Mouse (Mus musculus): ENCODE data around the gene Fam222a. TPM values are rescaled to one million over a fixed set of nuclear protein-coding genes. Genes with fewer than 3 reads are reported as not detected.

Gene Fam222a
- polyA plus RNA-seq, 1 experiment from 2014 or later, result 4.5 TPM

DNA sequence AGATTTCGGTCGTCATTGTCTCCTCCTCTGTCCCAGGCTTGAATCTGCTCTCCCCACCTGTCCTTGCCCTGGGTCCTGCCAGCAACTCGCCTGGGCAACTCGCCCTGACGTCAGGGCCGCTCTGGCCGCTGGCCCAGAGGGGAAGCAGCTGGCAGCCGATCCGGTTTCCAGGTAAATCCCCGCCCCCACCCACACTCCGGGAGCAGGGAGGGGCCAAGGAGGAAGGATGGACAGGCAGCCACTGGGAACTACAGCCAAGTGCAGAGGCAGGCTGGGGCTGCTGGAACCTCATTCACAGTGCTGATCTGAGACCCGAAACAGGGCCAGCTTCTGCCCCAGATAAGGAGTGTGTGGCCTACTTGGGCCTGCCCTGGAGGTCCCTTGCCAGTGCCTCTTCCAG, 2.5 kb upstream of the Fam222a start:
- Histone ChIP-seq H3K27ac (ENCODE audit: low read depth, low read length) (no peak overlapping the region), H3K9ac (ENCODE audit: low read length) (no peak overlapping the region), H3K27me3 (replicated peaks; ENCODE audit: control insufficient read depth, insufficient read depth, low read length) (peaks cover 7% of the 10 kb centered on the region; the same call in 1 of the 2 replicates), H3K4me2 (ENCODE audit: low read length) (no peak overlapping the region), H3K36me3 (ENCODE audit: control insufficient read depth, insufficient read depth, low read length) (no peaks in the 10 kb centered on the region), H3K4me3 (ENCODE audit: low read depth, low read length) (no peak overlapping the region), H3K4me1 (ENCODE audit: control insufficient read depth, insufficient read depth, low read length) (peaks cover 20% of the 10 kb centered on the region), H3K9me3 (replicated peaks; ENCODE audit: control insufficient read depth, low read length) (no peaks in the 10 kb centered on the region)
- WGBS, result 13% methylated on average over 12 of the region's 12 CpGs
- ATAC-seq (no peak), DNase-seq (ENCODE audit: low spot score) (no peak)

DNA sequence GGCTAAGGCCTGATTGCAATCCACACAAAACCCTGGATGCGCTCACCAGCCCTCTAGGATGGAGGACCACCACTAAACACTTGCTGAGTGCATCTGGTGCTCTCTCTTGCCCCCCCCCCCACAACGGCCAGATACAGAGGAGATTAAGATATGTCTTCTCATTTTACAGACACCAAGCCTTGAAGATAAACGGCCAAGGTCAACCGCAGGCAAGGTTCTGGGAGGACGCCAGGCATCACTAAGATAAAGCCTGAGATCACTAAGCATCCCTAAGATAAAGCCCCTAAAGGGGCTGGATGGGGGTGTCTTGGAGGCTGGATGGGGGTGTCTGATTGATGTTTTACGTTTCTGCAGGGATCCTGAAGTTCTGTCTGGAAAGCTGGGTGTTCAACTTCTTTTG, 2.1 kb upstream of the Fam222a start:
- DNase-seq (ENCODE audit: low spot score) (no peak), ATAC-seq (no peak)
- peaks cover 7% of the 10 kb centered on the region; the same call in 1 of the 2 replicates for H3K27me3 ChIP-seq (replicated peaks; ENCODE audit: control insufficient read depth, insufficient read depth, low read length)
- no peak overlapping the region for H3K9ac ChIP-seq (ENCODE audit: low read length)
- H3K4me3 ChIP-seq (ENCODE audit: low read depth, low read length), result no peak overlapping the region
- H3K4me2 ChIP-seq (ENCODE audit: low read length), result no peak overlapping the region
- H3K36me3 ChIP-seq (ENCODE audit: control insufficient read depth, insufficient read depth, low read length), result no peaks in the 10 kb centered on the region
- no peaks in the 10 kb centered on the region for H3K9me3 ChIP-seq (replicated peaks; ENCODE audit: control insufficient read depth, low read length)
- 81% methylated on average over 6 of the region's 6 CpGs for WGBS
- H3K4me1 ChIP-seq (ENCODE audit: control insufficient read depth, insufficient read depth, low read length), result peaks cover 23% of the 10 kb centered on the region
- H3K27ac ChIP-seq (ENCODE audit: low read depth, low read length), result no peak overlapping the region

DNA sequence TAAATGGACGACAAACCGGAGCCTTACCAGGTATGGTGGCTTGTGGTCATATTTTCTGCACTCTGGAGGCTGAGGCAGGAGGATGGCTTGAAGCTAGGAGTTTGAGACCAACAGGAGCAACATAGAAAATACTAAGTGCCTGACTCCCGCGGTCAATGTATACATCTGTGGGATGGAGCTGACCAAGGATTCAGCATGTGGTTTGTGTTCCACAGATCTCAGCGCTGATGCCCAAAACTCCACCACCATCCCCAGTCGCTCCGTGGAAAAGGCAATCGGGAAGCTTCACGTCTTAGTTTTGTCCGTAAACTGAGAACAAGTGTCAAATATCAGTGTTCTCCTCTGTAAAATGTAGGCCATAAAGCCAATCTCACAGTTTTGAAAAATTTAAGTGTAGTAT, 1.4 kb upstream of the Fam222a start:
- no peak for ATAC-seq
- Histone ChIP-seq H3K4me2 (ENCODE audit: low read length) (no peak overlapping the region), H3K36me3 (ENCODE audit: control insufficient read depth, insufficient read depth, low read length) (no peaks in the 10 kb centered on the region), H3K4me3 (ENCODE audit: low read depth, low read length) (no peak overlapping the region), H3K9ac (ENCODE audit: low read length) (no peak overlapping the region), H3K27me3 (replicated peaks; ENCODE audit: control insufficient read depth, insufficient read depth, low read length) (peaks cover 7% of the 10 kb centered on the region; the same call in 1 of the 2 replicates), H3K9me3 (replicated peaks; ENCODE audit: control insufficient read depth, low read length) (no peaks in the 10 kb centered on the region), H3K4me1 (ENCODE audit: control insufficient read depth, insufficient read depth, low read length) (peaks cover 28% of the 10 kb centered on the region), H3K27ac (ENCODE audit: low read depth, low read length) (no peak overlapping the region)
- no peak for DNase-seq (ENCODE audit: low spot score)
- WGBS, result 87% methylated on average over 10 of the region's 10 CpGs

DNA sequence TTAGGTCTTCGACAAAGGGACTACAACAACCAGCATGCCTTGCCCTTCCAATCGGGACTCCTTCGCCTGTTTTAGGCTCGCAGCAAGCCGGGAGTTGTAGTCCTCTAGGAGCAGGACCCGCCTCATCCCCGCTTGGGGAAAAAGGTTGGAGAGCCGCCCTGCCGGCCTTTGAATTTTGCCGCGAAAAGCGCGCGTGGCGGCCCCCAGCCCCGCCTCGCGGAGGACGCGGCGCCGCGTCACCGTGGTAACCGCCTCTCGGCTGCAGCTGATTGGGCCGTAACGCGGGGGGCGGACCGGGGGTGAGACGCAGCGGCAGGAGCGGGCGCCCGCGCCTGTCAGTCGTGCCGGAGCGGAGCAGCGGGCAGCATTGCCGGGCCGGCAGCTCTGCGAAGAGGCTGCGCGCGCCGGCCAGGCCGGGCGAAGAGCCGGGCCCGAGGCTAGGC, 720 bp upstream of the Fam222a start:
- ATAC-seq, result peak; percentile 91

GRCm38 (mm10) chr5:114568818-114569217, 1.0 kb downstream of the Fam222a start:
- no peak for ATAC-seq
- 0 out of 2 replicates have a peak overlapping the region, but pooled peaks have one; percentile 5 for H3K27ac ChIP-seq (ENCODE audit: low read depth, low read length)
- peak overlapping the region; percentile 68 for H3K4me3 ChIP-seq (ENCODE audit: low read depth, low read length)
- WGBS, result 24% methylated on average over 5 of the region's 5 CpGs
- H3K4me1 ChIP-seq (ENCODE audit: control insufficient read depth, insufficient read depth, low read length), result peaks cover 41% of the 10 kb centered on the region
- peak overlapping the region; percentile 92 for H3K4me2 ChIP-seq (ENCODE audit: low read length)
- H3K36me3 ChIP-seq (ENCODE audit: control insufficient read depth, insufficient read depth, low read length), result no peaks in the 10 kb centered on the region
- no peaks in the 10 kb centered on the region for H3K9me3 ChIP-seq (replicated peaks; ENCODE audit: control insufficient read depth, low read length)
- peaks cover 12% of the 10 kb centered on the region for H3K27me3 ChIP-seq (replicated peaks; ENCODE audit: control insufficient read depth, insufficient read depth, low read length)
- H3K9ac ChIP-seq (ENCODE audit: low read length), result peak overlapping the region; percentile 78
- DNase-seq (ENCODE audit: low spot score), result no peak

More for the DNA sequence above, 720 bp upstream of the Fam222a start:
- Histone ChIP-seq H3K9me3 (replicated peaks; ENCODE audit: control insufficient read depth, low read length) (no peaks in the 10 kb centered on the region), H3K4me3 (ENCODE audit: low read depth, low read length) (peak overlapping the region; percentile 68), H3K36me3 (ENCODE audit: control insufficient read depth, insufficient read depth, low read length) (no peaks in the 10 kb centered on the region), H3K27me3 (replicated peaks; ENCODE audit: control insufficient read depth, insufficient read depth, low read length) (peaks cover 7% of the 10 kb centered on the region; the same call in 1 of the 2 replicates), H3K4me2 (ENCODE audit: low read length) (peak overlapping the region; percentile 92), H3K9ac (ENCODE audit: low read length) (peak overlapping the region; percentile 78), H3K27ac (ENCODE audit: low read depth, low read length) (peak overlapping the region; percentile 90), H3K4me1 (ENCODE audit: control insufficient read depth, insufficient read depth, low read length) (peaks cover 28% of the 10 kb centered on the region)
- DNase-seq (ENCODE audit: low spot score), result peak; percentile 98
- whole genome bisulfite sequencing, result under 1% methylated on average over 47 of the region's 52 CpGs

- no peaks in the 10 kb centered on the region for H3K9me3 ChIP-seq (replicated peaks; ENCODE audit: control insufficient read depth, low read length)
- DNase-seq (ENCODE audit: low spot score) (peak; percentile 93), ATAC-seq (peak; percentile 27)
- peaks cover 52% of the 10 kb centered on the region for H3K4me1 ChIP-seq (ENCODE audit: control insufficient read depth, insufficient read depth, low read length)
- WGBS, result 14% methylated on average over 11 of the region's 16 CpGs
- H3K36me3 ChIP-seq (ENCODE audit: control insufficient read depth, insufficient read depth, low read length), result no peaks in the 10 kb centered on the region
- H3K9ac ChIP-seq (ENCODE audit: low read length), result peak overlapping the region; percentile 78; the same call in 1 of the 2 replicates
- H3K4me2 ChIP-seq (ENCODE audit: low read length), result peak overlapping the region; percentile 92
- no peak overlapping the region for H3K27ac ChIP-seq (ENCODE audit: low read depth, low read length)
- peak overlapping the region; percentile 68 for H3K4me3 ChIP-seq (ENCODE audit: low read depth, low read length)
- peaks cover 12% of the 10 kb centered on the region for H3K27me3 ChIP-seq (replicated peaks; ENCODE audit: control insufficient read depth, insufficient read depth, low read length)
Measured at GRCm38 (mm10) chr5:114569918-114570670, 2.3 kb downstream of the Fam222a start.

DNA sequence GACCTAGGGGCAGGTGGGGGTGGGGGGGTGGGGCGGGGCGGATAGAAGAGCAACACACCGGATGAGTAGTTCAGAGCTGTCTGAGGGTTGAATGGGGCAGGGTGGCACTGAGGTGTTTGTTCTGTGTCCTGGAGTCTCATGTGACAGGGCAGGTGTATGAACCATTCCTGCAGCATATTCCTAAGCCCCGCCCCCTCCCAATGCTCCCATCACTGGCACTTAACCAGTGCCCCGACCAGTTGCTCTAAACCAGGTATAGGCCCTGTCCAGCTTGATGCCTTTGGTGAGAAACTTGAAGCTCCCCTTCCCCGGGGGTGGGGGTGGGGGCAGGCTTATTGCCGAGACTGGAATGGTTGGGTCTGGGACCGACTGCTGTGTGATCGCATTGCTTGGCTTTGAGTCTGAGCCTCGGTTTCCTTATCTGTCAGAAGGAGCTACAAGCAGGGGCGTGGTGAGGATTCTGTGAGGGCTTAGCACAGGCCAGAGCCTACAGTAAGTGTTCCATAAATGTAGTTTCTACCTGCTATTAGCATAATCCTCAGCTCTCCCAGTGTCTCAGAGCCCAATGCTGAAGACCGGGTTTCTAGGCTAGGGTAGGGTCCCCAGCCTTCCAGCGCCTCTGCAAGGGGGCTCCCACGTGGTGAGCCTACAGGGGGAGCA, 3.1 kb downstream of the Fam222a start:
- WGBS, result 1% methylated on average over 14 of the region's 14 CpGs
- no peaks in the 10 kb centered on the region for H3K9me3 ChIP-seq (replicated peaks; ENCODE audit: control insufficient read depth, low read length)
- H3K27me3 ChIP-seq (replicated peaks; ENCODE audit: control insufficient read depth, insufficient read depth, low read length), result peaks cover 12% of the 10 kb centered on the region
- ATAC-seq, result no peak
- H3K4me3 ChIP-seq (ENCODE audit: low read depth, low read length), result peak overlapping the region; percentile 36
- DNase-seq (ENCODE audit: low spot score), result no peak
- peaks cover 56% of the 10 kb centered on the region for H3K4me1 ChIP-seq (ENCODE audit: control insufficient read depth, insufficient read depth, low read length)
- peak overlapping the region; percentile 79 for H3K27ac ChIP-seq (ENCODE audit: low read depth, low read length)
- peak overlapping the region; percentile 92 for H3K4me2 ChIP-seq (ENCODE audit: low read length)
- H3K36me3 ChIP-seq (ENCODE audit: control insufficient read depth, insufficient read depth, low read length), result no peaks in the 10 kb centered on the region
- peak overlapping the region; percentile 61 for H3K9ac ChIP-seq (ENCODE audit: low read length)

DNA sequence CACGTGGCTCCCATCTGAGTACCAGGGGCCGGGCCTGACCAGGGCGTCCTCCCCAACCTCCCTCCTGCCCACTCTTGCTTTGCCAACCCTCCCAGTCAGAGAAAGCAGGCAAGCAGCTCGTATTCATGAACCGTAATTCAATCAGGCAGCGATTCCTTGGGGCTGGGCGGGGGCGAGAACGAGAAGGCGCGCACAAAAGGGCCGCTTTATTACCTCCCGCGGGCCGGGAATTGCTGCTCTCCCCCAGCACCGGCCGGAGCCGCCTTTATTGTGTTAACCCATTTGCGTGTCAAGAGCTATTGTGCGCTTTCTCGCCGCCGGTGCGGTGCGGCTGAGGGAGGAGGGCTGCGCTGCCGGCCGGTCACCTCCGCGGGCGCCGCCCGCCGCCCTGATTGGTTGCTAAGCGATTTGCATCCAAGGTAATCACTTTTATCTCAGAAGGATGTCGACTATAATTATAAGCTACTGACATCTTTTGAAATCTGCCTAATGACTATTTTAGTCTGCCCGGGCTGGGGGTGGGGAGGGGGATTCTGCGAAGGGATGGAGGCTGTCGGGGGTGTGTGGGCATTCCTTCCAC, 3.7 kb downstream of the Fam222a start:
- peak; percentile 14 for ATAC-seq

More for the DNA sequence above, 3.7 kb downstream of the Fam222a start:
- H3K4me3 ChIP-seq (ENCODE audit: low read depth, low read length), result peak overlapping the region; percentile 36
- peak overlapping the region; percentile 79 for H3K27ac ChIP-seq (ENCODE audit: low read depth, low read length)
- H3K4me2 ChIP-seq (ENCODE audit: low read length), result peak overlapping the region; percentile 92
- peak; percentile 83 for DNase-seq (ENCODE audit: low spot score)
- WGBS, result under 1% methylated on average over 39 of the region's 39 CpGs
- no peaks in the 10 kb centered on the region for H3K36me3 ChIP-seq (ENCODE audit: control insufficient read depth, insufficient read depth, low read length)
- H3K27me3 ChIP-seq (replicated peaks; ENCODE audit: control insufficient read depth, insufficient read depth, low read length), result peaks cover 12% of the 10 kb centered on the region
- no peaks in the 10 kb centered on the region for H3K9me3 ChIP-seq (replicated peaks; ENCODE audit: control insufficient read depth, low read length)
- peak overlapping the region; percentile 61 for H3K9ac ChIP-seq (ENCODE audit: low read length)
- H3K4me1 ChIP-seq (ENCODE audit: control insufficient read depth, insufficient read depth, low read length), result peaks cover 61% of the 10 kb centered on the region

Measured in forebrain, embryonic 14.5 days (tissue).